ENCODE assay signal across 8 mouse cellular contexts in the genomic region with DNA sequence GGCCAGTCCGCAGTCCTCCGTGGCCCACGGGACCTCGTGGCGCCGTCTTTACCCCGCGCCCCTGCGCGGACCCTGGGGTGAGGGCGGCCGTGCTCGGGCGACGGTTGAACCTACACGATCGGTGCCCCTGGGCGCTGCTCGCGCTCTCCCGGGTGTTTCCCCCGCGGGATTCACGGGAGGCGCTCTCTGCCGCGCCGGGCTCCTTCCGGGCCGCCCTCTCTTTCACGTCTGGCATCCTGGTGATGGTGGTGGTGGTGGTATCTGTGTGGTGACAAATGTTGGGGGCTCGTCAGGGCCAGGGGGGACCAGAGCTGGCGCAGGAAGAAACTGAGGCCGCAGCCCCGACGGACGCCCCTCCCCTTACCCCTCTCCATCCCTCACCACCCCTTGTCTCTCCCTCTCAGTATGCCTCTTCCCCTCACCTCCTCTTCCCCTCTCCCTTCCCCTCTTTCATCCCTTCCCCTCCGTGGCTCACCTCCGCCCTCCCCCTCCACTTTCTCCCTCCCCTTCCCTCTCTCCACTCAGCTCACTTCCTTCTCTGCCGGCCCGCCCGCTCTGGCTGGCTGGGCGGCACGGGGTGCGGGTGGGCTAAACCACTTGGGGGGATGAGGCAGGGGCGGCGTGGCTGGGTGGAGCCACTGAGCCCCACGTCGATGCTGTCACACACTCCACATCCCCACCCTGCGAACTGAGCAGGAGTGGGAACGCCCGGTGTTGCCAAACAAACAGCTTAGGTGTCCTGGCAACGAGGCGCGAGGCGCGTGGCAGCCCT. TPM values are rescaled to one million over a fixed set of nuclear protein-coding genes. Genes with fewer than 3 reads are reported as not detected.
A peak's percentile ranks its signal among the peaks of the same experiment; 100 is the strongest.
DNase-seq lines count a peak whose midpoint lies in the region; ATAC-seq and TF ChIP-seq lines count a peak whose summit lies in the region.

TSS of gene Tcp11 (minus strand) at position 595 of the 772 bp plus-strand sequence.

- under 1% methylated on average over 49 of the region's 57 CpGs for WGBS in forebrain, embryonic 14.5 days
- WGBS in kidney, embryonic 16.5 days: under 1% methylated on average over 48 of the region's 57 CpGs

- intact Hi-C loops in left cerebral cortex, adult 2 months (cut with DNase I): loop anchor here (10.0 kb wide), 1 partner anchor 225 kb away; no protein-coding TSS in a partner anchor

- peak in 1 of 2 experiments; percentile 24 for DNase-seq in left cerebral cortex, adult 2 months (ENCODE audit: extremely low spot score in 1 of 2, low spot score in 2 of 2)
- no peak for DNase-seq in left cerebral cortex, adult 18-20 months (ENCODE audit: low spot score in 2 of 2)
- DNase-seq in forebrain, embryonic 14.5 days (ENCODE audit: low spot score): peak; percentile 92
- peak; percentile 77 for DNase-seq in lung, postnatal 25 days (ENCODE audit: low spot score)
- peak; percentile 99 for DNase-seq in retina, postnatal 1 day
- DNase-seq in cerebellum, adult 9-10 months: no peak

- H3K4me1 ChIP-seq in forebrain, embryonic 14.5 days (ENCODE audit: control insufficient read depth, insufficient read depth, low read length): peaks cover 2% of the 10 kb centered on the region; the same call in 1 of the 2 replicates
- H3K4me1 ChIP-seq in kidney, embryonic 16.5 days (ENCODE audit: insufficient read depth, low read length): peaks cover 17% of the 10 kb centered on the region; the same call in 1 of the 2 replicates

- no peaks in the 10 kb centered on the region for H3K27me3 ChIP-seq in forebrain, embryonic 14.5 days (replicated peaks; ENCODE audit: control insufficient read depth, insufficient read depth, low read length)
- no peaks in the 10 kb centered on the region for H3K27me3 ChIP-seq in kidney, embryonic 16.5 days (ENCODE audit: insufficient read depth, low read length)

- peak within 1 kb of the TSS; percentile 63 for H3K9ac ChIP-seq in forebrain, embryonic 14.5 days (ENCODE audit: low read length)
- peak within 1 kb of the TSS; percentile 77 for H3K9ac ChIP-seq in kidney, embryonic 16.5 days (replicated peaks; ENCODE audit: low read length)

- H3K9me3 ChIP-seq in forebrain, embryonic 14.5 days (replicated peaks; ENCODE audit: control insufficient read depth, low read length): no peaks in the 10 kb centered on the region
- H3K9me3 ChIP-seq in kidney, embryonic 16.5 days (ENCODE audit: low read length): no peaks in the 10 kb centered on the region

- no peaks in the 10 kb centered on the region for H3K36me3 ChIP-seq in forebrain, embryonic 14.5 days (ENCODE audit: control insufficient read depth, insufficient read depth, low read length)
- no peaks in the 10 kb centered on the region for H3K36me3 ChIP-seq in kidney, embryonic 16.5 days (ENCODE audit: insufficient read depth, low read length)

- TF ChIP-seq CTCF in left cerebral cortex, adult 2 months (IDR thresholded peaks at IDR 0.05): no peak

- H3K4me3 ChIP-seq in left cerebral cortex, adult 2 months: peak within 1 kb of the TSS; percentile 59
- H3K4me3 ChIP-seq in forebrain, embryonic 14.5 days (ENCODE audit: low read depth, low read length): peak within 1 kb of the TSS; percentile 55
- H3K4me3 ChIP-seq in kidney, embryonic 16.5 days (ENCODE audit: low read length): peak within 1 kb of the TSS; percentile 72

- no peak within 1 kb of the TSS for H3K27ac ChIP-seq in left cerebral cortex, adult 2 months
- H3K27ac ChIP-seq in forebrain, embryonic 14.5 days (ENCODE audit: low read depth, low read length): peak within 1 kb of the TSS; percentile 27; the same call in 1 of the 2 replicates
- peak within 1 kb of the TSS; percentile 55 for H3K27ac ChIP-seq in kidney, embryonic 16.5 days (ENCODE audit: low read length)

- ATAC-seq in activated CD4-positive, CD25-positive, alpha-beta regulatory T cell, adult 4 months: peak; percentile 60
- peak; percentile 92 for ATAC-seq in forebrain, embryonic 14.5 days
- ATAC-seq in kidney, embryonic 16.5 days (ENCODE audit: low FRiP score, low TSS enrichment): peak; percentile 85

- peak within 1 kb of the TSS; percentile 100 for H3K4me2 ChIP-seq in forebrain, embryonic 14.5 days (ENCODE audit: low read length)
- peak within 1 kb of the TSS; percentile 99 for H3K4me2 ChIP-seq in kidney, embryonic 16.5 days (replicated peaks; ENCODE audit: low read depth, low read length)

RNA-seq across cellular contexts. Expression of gene Tcp11, which starts in this region (rescaled TPM):
- under 1 TPM; 0.61 to 0.88 TPM for total RNA-seq in left cerebral cortex, adult 2 months (2021)
- 1 to 10 TPM in 1 of 2 experiments, under 1 TPM in 1; 0.68 to 1.1 TPM for total RNA-seq in left cerebral cortex, adult 18-20 months (2021)
- 1 to 10 TPM; 1.0 to 1.6 TPM for polyA plus RNA-seq in activated CD4-positive, CD25-positive, alpha-beta regulatory T cell, adult 4 months (2017; shearing (Covaris generic))
- 1.6 TPM in 2 replicates for polyA plus RNA-seq in forebrain, embryonic 14.5 days (2014; fragmentation: Nextera tagmentation; extraction: Ambion mirVana)
- polyA plus RNA-seq in kidney, embryonic 16.5 days (2015; fragmentation: Nextera tagmentation; extraction: Ambion mirVana): 6.4 and 7.6 TPM in 2 replicates

Comparison
In these comparisons a context has a peak if more than half of its experiments do, and no peak if none do; other contexts are left out.
1. DNase-seq: peak in forebrain, embryonic 14.5 days (single experiment), lung, postnatal 25 days (single experiment) and retina, postnatal 1 day (single experiment); none in left cerebral cortex, adult 18-20 months (0 of 2) and cerebellum, adult 9-10 months (single experiment).
2. Peak in every context shown above with its lines, with median percentiles within 50 percentile points of each other: H3K4me3 ChIP-seq and ATAC-seq.